Mouse (Mus musculus) CH12.LX (cell line): ENCODE measurements at regions not wholly inside any gene's neighbourhood (a gene's known extent, or its start where the extent isn't known, plus 50 kb on each side); places are given as distances from the start of the nearest gene placed in this dataset.

ENCODE experiments used
- DNase-seq: peaks from one replicate; pipeline ENCODE4 v3.0.0-alpha.2; 2013; ENCODE audit errors: extremely low read depth
- H3K27ac ChIP-seq: 2 replicates; pipeline ENCODE4 v1.5.1; 2012; ENCODE audit warnings: low read depth, mild to moderate bottlenecking, control low read depth, moderate library complexity; ENCODE audit not compliant: insufficient read depth
- H3K27me3 ChIP-seq: replicated peaks from 2 replicates; pipeline ENCODE3; 2012; ENCODE audit warnings: inconsistent platforms
- H3K36me3 ChIP-seq, 2 experiments: replicated peaks in 1 of 2; 2 replicates each; pipeline versions ENCODE3 to v1.6.1; 2012; ENCODE audit warnings: inconsistent platforms in 1 of 2, low read length in 1 of 2, mild to moderate bottlenecking in 1 of 2, mixed read lengths in 1 of 2, moderate library complexity in 1 of 2; ENCODE audit not compliant: control insufficient read depth in 1 of 2, insufficient read depth in 1 of 2
- H3K4me1 ChIP-seq, 2 experiments: 2 replicates each; pipeline ENCODE4 v1.6.1; 2012; ENCODE audit warnings: inconsistent platforms in 1 of 2, moderate library complexity in 1 of 2; ENCODE audit not compliant: insufficient read depth in 2 of 2, control insufficient read depth in 1 of 2
- H3K4me2 ChIP-seq: 2 replicates; pipeline ENCODE4 v1.6.1; 2012; ENCODE audit warnings: low read depth, mild to moderate bottlenecking, control low read depth; ENCODE audit not compliant: poor library complexity, insufficient read depth, severe bottlenecking
- H3K4me3 ChIP-seq, 3 experiments: fragments of 150-350 bp in 1 of 3; sonication (generic) in 1 of 3; replicated peaks in 1 of 3; 2 replicates each; pipeline versions ENCODE3 to v1.5.1; 2011 to 2012; ENCODE audit warnings: low read depth in 2 of 3, low read length in 2 of 3, mild to moderate bottlenecking in 2 of 3, moderate library complexity in 2 of 3, control low read depth in 1 of 3, improper control_type of control experiment in 1 of 3, inconsistent platforms in 1 of 3, mixed read lengths in 1 of 3; ENCODE audit not compliant: poor library complexity in 1 of 3
- H3K79me2 ChIP-seq: replicated peaks from 2 replicates; pipeline ENCODE4 v1.6.1; 2012; ENCODE audit warnings: mild to moderate bottlenecking, moderate library complexity; ENCODE audit not compliant: control insufficient read depth, poor library complexity, insufficient read depth, severe bottlenecking; ENCODE audit errors: extremely low read depth
- H3K9ac ChIP-seq: 2 replicates; pipeline ENCODE4 v1.6.1; 2012; ENCODE audit warnings: low read depth, mild to moderate bottlenecking, control low read depth, moderate library complexity; ENCODE audit not compliant: insufficient read depth
- H3K9me3 ChIP-seq: replicated peaks from 2 replicates; pipeline ENCODE3; 2012; ENCODE audit warnings: low read length, inconsistent platforms, mixed read lengths
- CTCF ChIP-seq, 2 experiments: IDR thresholded peaks in 1 of 2; conservative IDR thresholded peaks in 1 of 2; 2 replicates each; pipeline ENCODE4 v1.5.1; 2011 to 2012; ENCODE audit warnings: low read depth in 2 of 2, low read length in 2 of 2, improper control_type of control experiment in 1 of 2, inconsistent platforms in 1 of 2, mild to moderate bottlenecking in 1 of 2, moderate library complexity in 1 of 2
- ELF1 ChIP-seq: IDR thresholded peaks from 2 replicates; pipeline ENCODE4 v1.6.1; 2014; ENCODE audit warnings: low read depth, mild to moderate bottlenecking, inconsistent platforms, low read length, improper control_type of control experiment
- IRF4 ChIP-seq: IDR thresholded peaks from 2 replicates; pipeline ENCODE4 v1.6.1; 2014; ENCODE audit warnings: low read depth, mild to moderate bottlenecking, inconsistent platforms, low read length, improper control_type of control experiment
- JUN ChIP-seq: IDR thresholded peaks from 2 replicates; pipeline ENCODE4 v1.6.1; 2011; ENCODE audit warnings: low read depth, mild to moderate bottlenecking, low read length, improper control_type of control experiment, moderate library complexity; ENCODE audit not compliant: insufficient read depth
- JUND ChIP-seq: conservative IDR thresholded peaks from 2 replicates; pipeline ENCODE4 v1.6.1; 2011; ENCODE audit warnings: low read depth, low read length, improper control_type of control experiment
- MAZ ChIP-seq: IDR thresholded peaks from 2 replicates; pipeline ENCODE4 v1.6.1; 2012; ENCODE audit warnings: low read depth, mild to moderate bottlenecking, inconsistent platforms, low read length, improper control_type of control experiment, moderate library complexity
- MXI1 ChIP-seq: IDR thresholded peaks from 2 replicates; pipeline ENCODE4 v1.6.1; 2011; ENCODE audit warnings: mild to moderate bottlenecking, low read depth, low read length, improper control_type of control experiment
- MYC ChIP-seq: IDR thresholded peaks from 2 replicates; pipeline ENCODE4 v1.6.1; 2011; ENCODE audit warnings: low read depth, mild to moderate bottlenecking, improper control_type of control experiment, low read length
- NELFE ChIP-seq: IDR thresholded peaks from 2 replicates; pipeline ENCODE4 v1.6.1; 2011; ENCODE audit warnings: low read depth, low read length, improper control_type of control experiment
- POLR2AphosphoS2 ChIP-seq: IDR thresholded peaks from 2 replicates; pipeline ENCODE4 v1.6.1; 2011; ENCODE audit warnings: low read depth, low read length, improper control_type of control experiment
- RCOR1 ChIP-seq: conservative IDR thresholded peaks from 2 replicates; pipeline ENCODE4 v1.6.1; 2012; ENCODE audit warnings: low read depth, mild to moderate bottlenecking, inconsistent platforms, low read length, improper control_type of control experiment
- SIN3A ChIP-seq: IDR thresholded peaks from 2 replicates; pipeline ENCODE4 v1.6.1; 2012; ENCODE audit warnings: low read length, improper control_type of control experiment, inconsistent platforms
- SMC3 ChIP-seq: IDR thresholded peaks from 2 replicates; pipeline ENCODE4 v1.6.1; 2011; ENCODE audit warnings: low read depth, low read length, improper control_type of control experiment
- UBTF ChIP-seq: IDR thresholded peaks from 2 replicates; pipeline ENCODE4 v1.6.1; 2012; ENCODE audit warnings: low read depth, mild to moderate bottlenecking, inconsistent platforms, low read length, improper control_type of control experiment, moderate library complexity
- ZC3H11A ChIP-seq: IDR thresholded peaks from 2 replicates; pipeline ENCODE4 v1.6.1; 2012; ENCODE audit warnings: low read depth, mild to moderate bottlenecking, inconsistent platforms, low read length, improper control_type of control experiment
- ZMIZ1 ChIP-seq: IDR thresholded peaks from 2 replicates; pipeline ENCODE4 v1.6.1; 2012; ENCODE audit warnings: low read depth, mild to moderate bottlenecking, inconsistent platforms, low read length, improper control_type of control experiment
- dilution Hi-C: fragments of 300-500 bp; cut with MboI; formaldehyde crosslinking; loops from 2 replicates; pipeline ENCODE4 v1.14.3; 2020; ENCODE audit warnings: low sequenced_read_pairs; ENCODE audit not compliant: extremely low pct_unique_long_range_greater_than_20kb, extremely low pct_ligation_motif_present
- in situ Hi-C: fragments of 300-500 bp; cut with MboI; formaldehyde crosslinking; loops from 3 replicates; pipeline ENCODE4 v1.14.3; 2019; ENCODE audit warnings: low sequenced_read_pairs, low pct_ligation_motif_present, low pct_unique_long_range_greater_than_20kb, mixed read lengths

- H3K4me1 ChIP-seq = no peaks in the 10 kb centered on the region
- no peak for DNase-seq
- H3K4me2 ChIP-seq = no peak overlapping the region
- H3K9me3 ChIP-seq = peaks cover 48% of the 10 kb centered on the region
- no peak overlapping the region for H3K9ac ChIP-seq
- no peak overlapping the region for H3K4me3 ChIP-seq
- no peak for TF ChIP-seq ZMIZ1
- TF ChIP-seq CTCF (conservative IDR thresholded peaks at IDR 0.05 in 1 of 2, IDR thresholded peaks at IDR 0.05 in 1 of 2; ENCODE audit: low read depth in 2 of 2, low read length in 2 of 2) = no peak
- TF ChIP-seq MYC = no peak
- TF ChIP-seq MXI1 = no peak
- TF ChIP-seq IRF4 = no peak
- TF ChIP-seq NELFE = no peak
- TF ChIP-seq SMC3 = no peak
- in situ Hi-C loops (no loop called here), dilution Hi-C loops (no loop called here)
- H3K27me3 ChIP-seq = no peaks in the 10 kb centered on the region
- H3K27ac ChIP-seq = no peak overlapping the region
- no peaks in the 10 kb centered on the region for H3K36me3 ChIP-seq
- H3K79me2 ChIP-seq = no peaks in the 10 kb centered on the region
These were observed 848.0 kb upstream of the Tenm4 start for GRCm38 (mm10) chr7:95323084-95323483.

- Histone ChIP-seq H3K4me1 (no peaks in the 10 kb centered on the region), H3K79me2 (no peaks in the 10 kb centered on the region), H3K4me2 (no peak overlapping the region), H3K4me3 (no peak overlapping the region), H3K9me3 (peaks cover 47% of the 10 kb centered on the region), H3K36me3 (no peaks in the 10 kb centered on the region), H3K27me3 (no peaks in the 10 kb centered on the region), H3K27ac (no peak overlapping the region), H3K9ac (no peak overlapping the region)
- in situ Hi-C loops (no loop called here), dilution Hi-C loops (no loop called here)
- DNase-seq = no peak
- TF ChIP-seq JUN (no peak), POLR2AphosphoS2 (no peak), MAZ (no peak), JUND (no peak), RCOR1 (no peak), ELF1 (no peak), MXI1 (no peak), UBTF (no peak), ZC3H11A (no peak), CTCF (conservative IDR thresholded peaks at IDR 0.05 in 1 of 2, IDR thresholded peaks at IDR 0.05 in 1 of 2; ENCODE audit: low read depth in 2 of 2, low read length in 2 of 2) (no peak), SIN3A (no peak)
These were observed 846.1 kb upstream of the Tenm4 start for GRCm38 (mm10) chr7:95324939-95325338.
